Mouse (Mus musculus) thymus, postnatal 0 days (tissue): ENCODE results near the gene Cckar. TPM values are rescaled to one million over a fixed set of nuclear protein-coding genes. Genes with fewer than 3 reads are reported as not detected.
"Not testable (repeated sequence)": the region's sequence is repeated elsewhere in the genome, so short reads cannot be mapped to it uniquely, and the experiment has no call there.

Source experiments
- DNase-seq: peaks from one replicate; pipeline ENCODE4 v3.0.0-alpha.2; 2015; ENCODE audit warnings: low spot score
- polyA plus RNA-seq: library from polyadenylated mRNA; unstranded; fragments of >200 nt; fragmentation: Nextera tagmentation; extraction: Ambion mirVana; gene quantifications from 2 replicates; pipeline ENCODE4 v1.2.1, GENCODE M21; 2015

The Cckar gene
- polyA plus RNA-seq, 1 experiment from 2014 or later = not detected

GRCm38 (mm10) chr5:53673493-53674150, 33.9 kb downstream of the Cckar start:
- not testable (repeated sequence) for DNase-seq

- DNase-seq = peak; percentile 68
Measured at GRCm38 (mm10) chr5:53672352-53672751, 35.2 kb downstream of the Cckar start.

GRCm38 (mm10) chr5:53671507-53671906, 36.0 kb downstream of the Cckar start:
- DNase-seq = no peak

GRCm38 (mm10) chr5:53670321-53670938, 37.1 kb downstream of the Cckar start:
- no peak for DNase-seq

- DNase-seq = no peak
Measured at GRCm38 (mm10) chr5:53668021-53668420, 39.5 kb downstream of the Cckar start.

GRCm38 (mm10) chr5:53663665-53664064, 43.8 kb downstream of the Cckar start:
- DNase-seq = no peak

GRCm38 (mm10) chr5:53662413-53662812, 45.1 kb downstream of the Cckar start:
- no peak for DNase-seq

GRCm38 (mm10) chr5:53661508-53661907, 46.0 kb downstream of the Cckar start:
- no peak for DNase-seq

- no peak for DNase-seq
Measured at GRCm38 (mm10) chr5:53657925-53658324, 49.6 kb downstream of the Cckar start.

- no peak for DNase-seq
Measured at GRCm38 (mm10) chr5:53656596-53656995, 50.9 kb downstream of the Cckar start.

Other genes starting within 250 kb of the Cckar start
- 23.3 and 28.1 TPM in 2 replicates for gene Rbpj, start 241.6 kb downstream of the Cckar start, polyA plus RNA-seq
- gene Tbc1d19, start 101.9 kb upstream of the Cckar start, polyA plus RNA-seq = 14.1 and 15.8 TPM in 2 replicates